Mouse (Mus musculus) c-Kit-positive CD71-positive TER-119-negative erythroid progenitor cells, embryonic 14.5 days (primary cell): Measurements from ENCODE around the gene Elp1.
A peak's percentile ranks its signal among the peaks of the same experiment; 100 is the strongest.

Experiments used
- DNase-seq: peaks from one replicate; pipeline ENCODE4 v3.0.0-alpha.2; 2013; ENCODE audit warnings: low read depth

Gene Elp1

GRCm38 (mm10) chr4:56768913-56769312 is 33.2 kb downstream of the Elp1 start:
- no peak for DNase-seq

GRCm38 (mm10) chr4:56767861-56768284 is 34.3 kb downstream of the Elp1 start:
- no peak for DNase-seq

GRCm38 (mm10) chr4:56757693-56758092 is 44.4 kb downstream of the Elp1 start:
- DNase-seq = no peak

- no peak for DNase-seq
These were observed 45.0 kb downstream of the Elp1 start for GRCm38 (mm10) chr4:56756966-56757600.

GRCm38 (mm10) chr4:56756021-56756420 is 46.1 kb downstream of the Elp1 start:
- no peak for DNase-seq

- DNase-seq = no peak
These were observed 54.7 kb downstream of the Elp1 start for GRCm38 (mm10) chr4:56747456-56747855.

- DNase-seq = no peak
These were observed 55.8 kb downstream of the Elp1 start for GRCm38 (mm10) chr4:56746345-56746744.

GRCm38 (mm10) chr4:56743363-56744195 is 58.6 kb downstream of the Elp1 start, which contains the start of gene Actl7a:
Gene Actl7a (plus strand): TSS chr4:56743413.
- no peak for DNase-seq

- no peak for DNase-seq
These were observed 59.4 kb downstream of the Elp1 start for GRCm38 (mm10) chr4:56742698-56743097.

GRCm38 (mm10) chr4:56741041-56741493 is 61.1 kb downstream of the Elp1 start, which contains the start of gene Actl7b:
Gene Actl7b (minus strand): TSS chr4:56741443.
- no peak for DNase-seq

GRCm38 (mm10) chr4:56740611-56741010 is 61.5 kb downstream of the Elp1 start:
- no peak for DNase-seq

GRCm38 (mm10) chr4:56740020-56740485 is 62.1 kb downstream of the Elp1 start, which contains the start of gene Gm26657:
Gene Gm26657 (plus strand): TSS chr4:56740070.
- DNase-seq = no peak

- no peak for DNase-seq
These were observed 76.3 kb downstream of the Elp1 start for GRCm38 (mm10) chr4:56725839-56726238.

- DNase-seq = no peak
These were observed 78.9 kb downstream of the Elp1 start for GRCm38 (mm10) chr4:56723237-56723636.

- no peak for DNase-seq
These were observed 79.8 kb downstream of the Elp1 start for GRCm38 (mm10) chr4:56722346-56722745.

- peak; percentile 10 for DNase-seq
These were observed 80.7 kb downstream of the Elp1 start for GRCm38 (mm10) chr4:56721469-56721868.

- DNase-seq = no peak
These were observed 81.7 kb downstream of the Elp1 start for GRCm38 (mm10) chr4:56720403-56720802.

GRCm38 (mm10) chr4:56719456-56719855 is 82.7 kb downstream of the Elp1 start:
- no peak for DNase-seq

GRCm38 (mm10) chr4:56718573-56719442 is 83.3 kb downstream of the Elp1 start:
- DNase-seq = no peak

- no peak for DNase-seq
These were observed 84.2 kb downstream of the Elp1 start for GRCm38 (mm10) chr4:56717932-56718331.

GRCm38 (mm10) chr4:56716801-56717200 is 85.3 kb downstream of the Elp1 start:
- no peak for DNase-seq

- no peak for DNase-seq
These were observed 89.0 kb downstream of the Elp1 start for GRCm38 (mm10) chr4:56713155-56713554.
